Mouse (Mus musculus) right cerebral cortex, postnatal 14 days (tissue): Measurements from ENCODE around the gene Canx.
"Not testable (repeated sequence)": the region's sequence is repeated elsewhere in the genome, so short reads cannot be mapped to it uniquely, and the experiment has no call there.

Experiments
- DNase-seq: peaks from one replicate; pipeline ENCODE4 v3.0.0; 2022

Gene Canx

DNA sequence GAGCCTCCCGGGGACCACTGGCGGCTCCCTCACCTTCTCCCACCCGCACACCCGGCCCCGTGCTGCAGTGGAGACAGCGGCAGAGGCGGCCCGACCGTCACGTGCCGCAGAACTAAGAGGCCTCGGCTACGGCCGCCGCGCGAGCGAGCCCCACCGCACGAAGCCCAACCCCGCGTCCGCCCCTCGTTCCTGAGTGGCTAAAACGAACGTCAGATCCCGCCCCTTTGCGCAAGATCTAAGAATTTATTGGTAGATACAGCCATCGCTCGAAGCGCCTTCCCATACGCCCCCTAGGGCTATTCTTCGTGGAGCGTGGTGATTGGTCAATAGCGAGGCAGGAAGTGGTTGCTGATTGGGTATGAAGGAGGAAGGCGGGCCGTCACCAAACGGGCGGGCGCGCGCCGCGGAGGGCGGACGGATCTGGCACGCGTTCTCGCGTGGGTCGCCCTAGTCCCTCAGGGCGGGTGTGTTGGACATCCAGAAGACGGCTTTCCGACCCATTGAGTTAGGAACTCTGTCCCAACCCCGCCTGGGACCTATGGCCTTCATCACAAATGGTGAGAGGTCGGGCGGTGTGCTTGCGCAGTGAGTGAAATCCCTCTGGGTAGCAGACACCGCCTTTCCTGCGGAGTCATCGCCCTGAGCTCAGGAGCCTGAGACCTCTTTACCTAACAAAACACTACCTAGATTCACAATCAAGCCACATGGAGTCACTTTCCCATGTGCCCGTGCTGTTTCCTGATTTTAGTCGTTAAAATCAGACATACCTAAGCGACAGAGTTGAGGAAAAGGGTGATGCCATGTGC is at the start of gene Canx:
Gene Canx, minus strand, starts transcription at position 178 of the 806 bp plus-strand sequence.
- DNase-seq = peak; percentile 97

DNA sequence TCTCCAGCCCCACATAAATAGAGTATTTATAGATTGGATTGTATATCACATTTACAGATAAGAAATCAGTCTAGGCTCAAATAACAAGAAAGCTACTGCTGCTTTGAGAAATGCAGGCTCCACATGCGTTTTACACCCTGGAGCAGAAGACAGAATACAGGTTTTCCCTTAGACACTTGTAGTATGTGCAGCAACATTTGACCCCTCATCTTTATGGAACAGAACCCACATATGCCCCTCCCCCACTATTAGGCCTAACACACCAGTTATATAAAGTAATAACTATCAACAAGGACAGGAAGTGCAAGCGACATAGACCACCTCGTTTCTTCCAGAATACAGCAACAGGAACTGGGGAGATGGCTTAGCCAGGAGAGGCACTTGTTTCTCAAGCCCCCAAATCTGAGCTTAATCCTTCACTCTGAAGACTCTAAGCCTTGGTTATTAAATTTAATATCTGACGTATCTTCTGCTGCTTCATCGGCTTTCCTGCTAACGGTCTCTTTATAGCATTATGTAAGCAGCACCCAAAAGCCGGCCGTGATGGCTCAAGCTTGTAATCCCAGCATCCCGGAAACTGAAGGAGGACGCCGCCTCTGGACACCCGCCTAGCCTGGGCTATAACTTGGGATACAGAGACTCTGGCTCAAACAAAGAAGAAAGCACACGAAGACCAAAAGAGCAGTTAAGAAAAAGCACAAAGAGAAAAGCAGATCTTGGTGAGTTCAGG is 49.0 kb upstream of the Canx start:
- DNase-seq = no peak

DNA sequence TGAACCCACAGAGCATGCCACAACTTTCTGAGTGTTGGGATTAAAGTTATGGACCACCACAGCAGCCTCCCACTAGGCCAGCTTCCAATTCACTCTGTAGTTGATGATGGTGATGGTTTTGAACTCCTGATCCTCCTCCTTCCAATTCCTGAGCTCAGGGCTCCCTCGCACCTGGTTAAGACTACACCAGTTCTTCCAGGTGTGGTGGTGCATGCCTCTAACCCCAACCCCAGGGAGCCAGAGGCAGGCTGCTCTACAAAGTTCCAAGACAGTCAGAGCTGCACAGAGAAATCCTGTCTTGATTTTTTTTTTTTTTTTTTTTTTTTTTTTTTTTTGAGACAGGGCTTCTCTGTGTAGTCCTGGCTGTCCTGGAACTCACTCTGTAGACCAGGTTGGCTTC is 48.1 kb upstream of the Canx start:
- no peak for DNase-seq

DNA sequence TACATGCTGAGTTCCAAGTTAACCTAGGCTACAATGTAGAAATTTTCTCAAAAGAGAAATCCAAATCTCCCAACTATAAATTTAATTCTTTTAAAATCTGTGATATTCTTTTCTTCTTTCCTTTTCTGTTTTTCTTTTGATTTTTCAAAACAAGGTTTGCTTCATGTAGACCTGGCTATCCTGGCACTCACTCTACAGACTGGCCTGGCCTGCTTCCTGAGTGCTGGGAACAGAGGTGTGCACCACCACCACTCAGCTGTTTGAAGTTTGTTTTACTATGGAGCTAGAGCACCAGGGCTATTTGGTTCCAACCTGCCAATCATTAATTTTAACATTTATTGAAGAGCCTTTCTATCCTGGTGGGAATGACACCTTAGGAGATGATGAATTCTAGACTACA is 47.6 kb upstream of the Canx start:
- no peak for DNase-seq

DNA sequence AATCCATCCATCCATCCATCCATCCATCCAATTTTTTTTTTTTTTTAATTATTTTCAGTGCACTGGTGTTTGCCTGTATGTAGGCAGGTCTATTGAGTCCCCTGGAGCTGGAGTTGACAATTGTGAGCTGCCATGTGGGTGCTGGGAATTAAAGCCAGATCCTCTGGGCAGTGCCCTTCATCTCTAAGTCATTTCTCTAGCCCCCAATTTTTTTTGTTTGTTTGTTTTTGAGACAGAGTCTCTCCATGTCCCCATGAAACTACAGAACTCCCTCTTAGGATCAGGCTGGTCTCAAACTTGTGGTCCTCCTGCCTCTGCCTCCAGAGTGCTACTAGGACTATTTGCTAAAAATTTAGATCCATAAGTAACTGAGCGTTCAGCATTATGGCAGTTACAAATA is 46.4 kb upstream of the Canx start:
- no peak for DNase-seq

DNA sequence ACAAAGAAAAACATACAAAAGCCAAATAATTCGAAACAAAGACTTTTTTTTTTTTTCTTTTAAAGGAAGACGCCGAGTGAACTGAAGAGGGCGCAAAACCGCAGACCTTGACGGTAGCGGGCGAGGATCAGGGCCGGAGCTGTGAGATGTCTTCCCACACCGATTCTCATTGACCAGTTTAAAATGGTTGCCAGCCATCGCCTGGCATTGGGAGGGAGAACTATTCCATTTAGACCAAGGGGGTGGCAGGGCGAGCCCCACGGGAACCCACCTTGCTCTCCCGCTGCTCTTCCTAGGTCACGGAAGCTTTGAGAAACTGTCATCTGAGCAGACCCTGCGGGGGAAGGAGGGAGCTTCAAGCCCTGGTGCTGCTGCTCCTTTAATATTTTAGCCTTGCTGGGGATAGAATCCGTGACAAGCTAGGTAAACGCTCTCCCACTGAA is 45.9 kb upstream of the Canx start:
- peak; percentile 62 for DNase-seq

DNA sequence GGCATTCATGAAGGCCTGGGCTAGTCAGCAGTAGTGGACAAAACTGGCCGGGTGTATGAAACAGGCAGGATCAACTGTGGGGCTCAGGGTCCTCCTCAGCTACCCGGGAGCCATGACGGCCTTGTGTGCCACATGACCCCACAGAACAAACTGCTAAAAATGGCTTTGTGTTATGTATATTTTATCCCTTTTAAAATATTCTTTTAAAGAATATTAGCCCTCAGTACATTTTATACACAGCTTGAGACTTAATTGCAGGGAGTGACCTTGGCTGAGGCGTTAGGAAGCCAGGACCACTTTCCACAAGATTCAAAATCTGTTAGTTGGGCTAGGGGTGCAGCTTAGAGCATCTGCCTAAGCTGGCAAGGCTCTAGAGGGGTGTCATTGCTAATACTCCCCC is 45.5 kb upstream of the Canx start:
- no peak for DNase-seq

DNA sequence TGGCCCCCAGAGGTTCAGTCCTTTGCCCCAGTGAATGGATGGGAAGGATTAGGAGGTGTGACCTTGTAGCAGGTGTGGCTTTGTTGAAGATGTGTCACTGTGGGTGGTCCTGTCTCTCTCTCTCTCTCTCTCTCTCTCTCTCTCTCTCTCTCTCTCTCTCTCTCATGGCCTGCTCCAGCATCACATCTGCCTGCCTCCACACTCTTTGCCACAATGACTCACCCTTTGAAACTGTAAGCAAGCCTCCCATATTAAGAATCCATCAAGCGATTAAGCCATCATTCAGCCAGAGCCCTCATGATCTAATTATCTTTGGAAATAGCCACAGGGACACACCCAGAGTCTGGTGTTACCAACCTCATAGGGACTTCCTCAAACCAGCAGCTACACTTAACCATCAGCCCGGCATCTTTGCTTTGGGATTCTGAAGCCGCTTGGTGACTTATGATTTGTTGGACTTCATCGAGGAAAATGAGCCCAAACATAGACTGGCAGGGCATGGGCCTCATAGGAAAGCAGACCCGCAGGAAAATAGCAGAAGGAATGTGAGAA is 44.0 kb upstream of the Canx start:
- DNase-seq = no peak

DNA sequence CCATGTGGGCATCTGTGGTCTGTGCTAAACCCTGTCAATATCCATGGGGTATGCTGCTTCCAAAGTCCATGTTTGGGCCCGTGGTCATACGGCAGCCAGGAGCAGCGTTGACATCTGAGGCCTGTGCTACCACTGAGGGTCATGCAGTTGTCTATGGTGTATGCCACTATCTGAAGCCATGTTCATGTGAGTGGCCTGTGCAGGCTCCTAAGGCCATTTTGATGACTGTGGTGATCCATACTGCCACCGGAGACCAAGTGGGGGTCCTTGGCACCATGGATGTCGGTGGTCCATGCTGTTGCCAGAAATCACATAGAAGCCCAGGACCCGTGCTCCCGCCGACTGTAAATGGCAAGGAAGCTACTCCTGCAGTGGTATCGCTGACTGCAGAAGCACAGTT is 42.1 kb upstream of the Canx start:
- no peak for DNase-seq

DNA sequence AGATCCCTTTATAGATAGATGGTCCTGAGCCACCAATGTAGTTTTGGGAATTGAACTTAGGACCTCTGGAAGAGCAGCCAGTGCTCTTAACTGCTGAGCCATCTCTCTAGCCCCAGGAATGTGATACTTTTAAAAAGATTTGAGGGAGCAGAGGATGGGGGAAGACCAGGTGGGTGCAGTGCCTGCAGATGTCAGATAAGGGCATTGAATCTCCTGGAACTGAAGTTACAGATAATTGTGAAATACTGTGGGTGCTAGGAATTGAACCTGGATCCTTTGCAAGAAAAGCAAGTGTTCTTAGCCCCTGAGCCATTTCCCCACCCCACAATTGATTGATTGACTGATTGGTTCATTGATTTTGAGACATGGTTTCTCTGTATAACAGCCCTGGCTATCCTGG is 39.8 kb upstream of the Canx start:
- DNase-seq = no peak

DNA sequence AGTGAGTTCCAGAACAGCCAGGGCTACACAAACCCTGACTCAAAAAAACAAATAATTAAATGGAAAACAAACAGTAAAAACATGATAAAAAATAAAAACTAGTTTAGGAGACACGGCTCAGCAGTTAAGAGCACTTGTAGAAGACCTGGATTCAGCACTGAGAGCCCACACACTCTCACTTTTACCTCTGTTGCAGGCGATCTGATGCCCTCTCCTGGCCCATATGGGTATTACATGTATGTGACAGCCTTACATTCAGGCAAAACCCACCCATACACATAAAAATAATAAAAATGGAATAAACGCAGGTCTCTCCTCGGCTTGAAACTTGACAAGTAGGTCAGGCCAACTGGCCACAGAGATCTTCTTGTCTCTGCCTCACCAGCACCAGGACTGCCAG is 39.1 kb upstream of the Canx start:
- DNase-seq = peak; percentile 76

DNA sequence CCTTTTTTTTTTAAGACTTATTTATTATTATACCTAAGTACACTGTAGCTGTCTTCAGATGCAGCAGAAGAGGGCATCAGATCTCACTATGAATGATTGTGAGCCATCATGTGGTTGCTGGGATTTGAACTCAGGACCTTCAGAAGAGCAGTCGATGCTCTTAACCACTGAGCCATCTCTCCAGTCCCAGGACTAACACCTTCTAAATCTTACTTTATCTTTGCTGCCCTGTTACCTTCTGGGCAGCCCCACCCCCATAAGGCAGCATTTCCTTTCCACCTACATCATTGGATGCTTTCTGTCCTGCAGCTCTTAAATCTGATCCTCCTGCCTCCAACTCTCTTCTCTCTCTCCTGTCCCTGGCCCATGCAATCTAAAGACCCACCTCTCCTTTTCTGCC is 35.8 kb upstream of the Canx start:
- not testable (repeated sequence) for DNase-seq

DNA sequence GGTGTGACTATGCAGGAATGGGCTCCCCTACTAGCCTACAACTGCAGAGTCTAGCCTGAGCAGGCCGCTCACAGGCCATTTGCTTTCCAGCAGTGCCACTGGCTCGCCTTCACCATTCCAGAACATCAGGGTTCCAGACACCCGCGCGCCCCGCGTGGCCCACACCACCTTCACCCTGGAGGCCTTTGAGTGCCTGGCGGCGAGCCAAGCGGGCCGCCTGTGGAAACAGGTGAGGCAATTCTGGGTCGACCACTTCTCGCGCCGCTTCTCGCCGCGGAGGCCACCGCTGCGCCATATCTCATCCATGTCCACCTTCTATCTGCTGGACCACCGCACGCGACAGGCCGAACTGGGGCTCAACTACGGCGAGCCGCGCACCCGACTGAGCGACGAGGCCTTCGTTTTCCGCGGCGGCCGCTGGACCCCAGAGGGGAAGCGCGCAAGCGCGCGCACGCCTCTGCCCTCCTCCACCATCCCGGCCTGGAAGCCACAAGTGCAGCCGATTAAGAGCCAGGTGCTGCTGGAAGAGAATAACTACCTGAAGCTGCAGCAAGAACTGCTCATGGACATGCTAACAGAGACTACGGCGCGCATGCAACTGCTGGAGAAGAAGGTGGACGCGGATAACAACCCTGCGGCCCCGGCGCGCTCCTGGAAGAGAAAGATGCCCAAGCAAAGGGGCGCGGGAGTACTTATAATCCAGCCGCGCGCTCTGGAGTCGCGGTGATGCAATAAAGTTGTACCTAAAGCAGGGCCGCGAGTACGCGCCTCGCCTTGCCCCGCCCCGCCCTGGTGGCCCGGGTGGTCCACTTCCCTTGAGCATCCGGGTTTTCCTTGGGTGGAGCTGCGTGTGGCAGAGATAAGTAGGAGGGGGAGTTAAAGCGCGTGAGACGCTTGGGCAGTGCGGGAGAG is 33.7 kb upstream of the Canx start:
- DNase-seq = peak; percentile 74

DNA sequence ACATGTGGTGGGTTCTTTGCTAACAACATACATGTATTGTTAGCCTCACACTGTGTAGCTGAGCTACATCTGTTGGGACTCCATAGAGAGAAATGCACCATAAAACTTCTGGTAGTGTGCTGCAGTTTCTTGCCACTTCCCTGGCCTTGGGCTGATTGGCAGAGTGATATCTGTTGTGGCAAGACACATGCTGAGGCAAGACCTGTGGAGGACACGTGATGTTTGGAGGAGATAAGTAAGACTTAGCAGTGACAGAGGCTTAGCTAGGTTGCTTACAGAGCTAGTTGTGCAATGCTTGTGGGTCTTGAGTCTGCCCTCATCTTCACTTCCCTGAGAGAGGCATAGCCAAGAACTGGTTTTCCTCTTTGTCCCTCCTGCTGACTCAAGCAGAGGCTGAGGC is 29.9 kb upstream of the Canx start:
- no peak for DNase-seq

DNA sequence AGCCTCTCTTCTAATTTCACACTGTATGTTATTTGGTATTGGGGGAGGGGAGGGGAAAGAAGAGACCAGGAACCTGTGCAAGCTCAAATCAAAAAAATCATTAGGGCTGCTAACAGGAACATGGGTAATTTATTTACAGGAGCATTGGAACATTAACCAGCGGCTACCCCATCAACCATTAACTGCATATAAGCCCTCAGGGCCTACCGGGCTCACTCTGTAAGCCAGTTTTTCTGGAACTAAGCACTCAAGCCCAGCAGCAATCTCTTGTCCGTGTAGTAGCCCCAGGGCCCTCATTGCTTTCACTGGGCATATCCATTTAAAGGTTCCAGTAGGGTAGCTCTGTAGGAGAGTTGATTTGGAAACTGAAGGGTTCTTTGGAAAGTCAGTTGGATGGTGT is 29.4 kb upstream of the Canx start:
- DNase-seq = no peak

DNA sequence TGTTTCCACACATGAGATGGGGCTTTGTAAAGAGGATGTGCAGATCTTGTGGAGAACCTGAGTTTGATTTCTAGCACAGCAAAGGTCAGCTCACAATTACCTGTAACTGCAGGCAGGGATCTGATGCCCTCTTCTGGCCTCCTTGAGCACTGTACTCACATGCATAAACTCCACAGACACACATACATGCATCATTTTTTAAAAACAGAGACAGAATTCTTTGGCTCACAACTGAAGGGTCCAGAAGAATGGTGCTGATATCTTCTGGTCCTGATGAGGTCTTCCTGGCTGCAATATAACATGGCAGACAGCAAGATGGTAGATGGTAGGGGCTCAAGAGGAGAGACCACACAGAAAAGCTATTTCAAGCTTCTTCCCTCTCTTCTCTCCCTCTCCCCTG is 28.7 kb upstream of the Canx start, which contains the start of gene Cby3:
Gene Cby3, plus strand, starts transcription at position 301 of the 400 bp plus-strand sequence.
- DNase-seq = no peak

DNA sequence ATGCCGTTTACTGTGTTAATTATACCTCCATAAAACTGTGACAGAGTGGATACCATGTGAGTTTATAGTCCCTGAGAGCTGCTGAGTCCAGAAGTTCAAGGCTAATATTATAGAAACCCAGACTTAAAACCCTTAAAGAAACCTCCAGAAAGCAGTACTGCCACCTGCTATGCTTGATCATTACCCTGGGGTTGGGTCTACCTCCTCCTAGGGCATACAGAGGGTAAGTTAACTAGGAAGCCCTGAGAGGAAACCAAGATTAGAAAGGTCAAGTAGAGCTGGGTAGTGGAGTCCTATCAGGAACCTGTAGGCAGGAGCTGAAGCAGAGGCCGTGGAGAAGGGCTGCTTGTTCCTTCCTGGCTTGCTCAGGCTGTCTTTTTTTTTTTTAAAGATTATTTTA is 26.7 kb upstream of the Canx start:
- DNase-seq = no peak

DNA sequence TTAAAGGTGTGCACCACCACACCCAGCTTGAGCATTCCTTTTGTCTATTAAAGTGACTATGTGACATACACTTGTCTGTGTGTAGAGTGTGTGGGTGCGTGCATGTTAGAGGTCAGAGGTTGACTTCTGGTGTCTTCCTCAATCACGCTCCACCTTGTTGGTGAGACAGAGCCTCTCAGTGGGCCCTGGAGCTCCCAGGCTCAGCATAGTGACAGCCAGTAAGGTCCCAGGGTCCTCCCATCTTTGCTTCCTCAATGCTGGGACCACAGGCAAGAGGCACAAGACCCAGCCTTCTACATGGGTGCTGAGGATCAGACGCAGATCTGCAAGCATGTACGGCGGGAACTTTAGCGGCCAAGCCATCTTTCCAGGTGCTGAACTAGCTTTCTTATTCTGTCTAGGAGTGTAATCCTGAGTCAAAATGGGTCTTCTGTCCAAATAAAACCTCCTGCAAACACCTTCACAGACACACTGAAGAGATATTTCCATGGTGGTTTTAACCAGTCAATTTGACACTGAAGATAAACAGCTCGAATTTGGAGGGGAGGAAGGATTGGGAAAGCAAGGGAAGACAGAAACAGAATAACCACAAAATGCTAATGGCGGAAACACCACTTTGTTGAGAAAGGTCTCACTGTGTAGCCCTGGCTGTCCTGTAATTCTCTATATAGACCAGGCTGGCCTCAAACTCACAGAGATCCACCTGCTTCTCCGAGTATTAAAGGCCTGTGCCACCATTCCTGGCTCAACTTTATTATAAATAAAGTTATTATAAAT is 21.0 kb upstream of the Canx start:
- no peak for DNase-seq

DNA sequence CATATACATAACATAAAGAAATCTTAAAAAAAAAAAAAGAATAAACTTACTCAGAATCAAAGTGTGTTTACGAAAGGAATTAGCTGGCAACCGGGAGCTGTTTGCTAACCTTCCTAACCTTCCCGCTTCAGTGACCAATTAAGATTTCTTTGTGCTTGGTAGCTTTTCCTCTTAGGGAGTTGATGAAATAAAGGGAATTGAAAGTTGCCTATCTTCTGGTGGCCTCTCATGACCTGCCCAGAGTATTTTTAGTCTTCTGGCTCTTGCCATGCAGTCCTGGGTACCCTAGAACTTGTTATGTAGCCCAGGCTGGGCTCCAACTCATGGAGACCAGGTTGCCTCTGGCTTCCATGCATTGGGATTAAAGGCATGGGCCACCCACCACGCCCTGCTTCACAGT is 20.0 kb upstream of the Canx start:
- DNase-seq = no peak

DNA sequence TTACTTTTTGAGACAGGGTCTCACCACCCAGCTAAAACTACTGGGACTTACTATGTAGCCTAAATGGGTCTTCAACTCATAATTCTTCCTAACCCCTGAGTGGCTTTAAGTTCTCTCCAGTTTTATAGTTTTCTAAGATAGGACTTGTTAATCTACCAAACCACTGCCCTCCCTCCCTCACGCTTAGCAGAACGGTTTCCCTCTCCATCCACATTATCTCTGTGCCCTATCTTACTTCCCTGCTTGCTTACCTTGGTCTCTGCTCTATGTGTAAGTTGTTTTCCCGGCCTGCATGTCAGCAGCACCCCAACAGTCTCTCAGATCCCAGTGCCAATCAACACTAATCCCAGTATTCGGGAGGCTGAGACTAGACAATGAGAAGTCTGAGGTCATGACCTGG is 11.4 kb upstream of the Canx start:
- no peak for DNase-seq

DNA sequence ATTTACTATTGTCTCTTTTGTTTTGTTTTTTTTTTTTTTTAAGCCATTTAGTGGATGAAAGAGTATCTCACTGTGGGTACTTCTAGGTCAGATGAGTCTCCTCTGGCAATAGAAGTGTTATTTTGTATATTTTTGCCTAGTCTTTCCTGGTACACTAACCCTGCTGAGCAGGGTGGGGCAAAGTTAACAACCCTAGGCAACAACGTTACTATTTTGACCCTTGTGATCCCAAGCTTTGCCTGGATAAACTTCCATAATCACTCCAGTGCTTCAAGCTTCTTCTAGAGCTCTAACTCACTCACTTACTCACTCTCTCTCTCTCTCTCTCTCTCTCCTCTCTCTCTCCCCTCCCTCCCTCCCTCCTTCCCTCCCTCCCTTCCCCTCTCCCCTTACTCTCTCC is 10.7 kb upstream of the Canx start:
- no peak for DNase-seq

DNA sequence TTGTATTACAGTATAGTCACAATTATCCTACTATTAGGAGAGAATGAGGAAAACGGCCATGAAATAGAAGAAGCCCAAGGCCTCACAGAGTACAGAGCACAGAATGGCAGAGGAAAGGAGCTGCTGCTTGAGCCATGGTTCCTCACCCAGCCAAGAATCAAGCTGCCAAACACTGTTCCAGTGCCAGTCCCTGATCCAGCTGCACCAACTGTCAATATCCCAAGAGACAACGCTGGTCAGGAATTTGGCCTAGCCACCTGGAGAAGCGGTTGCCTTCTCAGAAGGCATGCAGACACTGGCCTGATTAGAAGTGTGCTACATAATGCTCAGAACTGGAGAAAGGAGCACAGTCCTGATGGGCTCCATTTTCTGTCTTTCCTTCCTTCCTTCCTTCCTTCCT is 7.7 kb upstream of the Canx start:
- no peak for DNase-seq
